Mouse (Mus musculus): Measurements from ENCODE around the gene Adam30.
"Not testable (repeated sequence)": the region's sequence is repeated elsewhere in the genome, so short reads cannot be mapped to it uniquely, and the experiment has no call there.

Gene Adam30

DNA sequence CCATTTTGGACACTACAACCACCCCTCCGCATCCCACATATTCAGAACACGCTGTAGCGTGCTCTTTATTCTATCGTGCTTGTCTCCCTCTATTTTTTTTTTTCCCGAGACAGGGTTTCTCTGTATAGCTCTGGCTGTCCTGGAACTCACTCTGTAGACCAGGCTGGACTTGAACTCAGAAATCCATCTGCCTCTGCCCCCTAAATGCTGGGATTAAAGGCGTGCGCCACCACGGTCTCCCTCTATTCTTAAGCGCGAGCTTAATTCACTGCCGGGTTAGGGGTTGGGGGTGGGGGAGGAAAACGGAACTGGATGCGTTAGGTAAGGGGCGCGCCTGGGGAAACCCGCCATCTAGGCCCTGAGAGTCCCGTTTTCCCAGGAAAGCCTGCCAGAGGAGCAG lies at the start of gene Adam30:
TSS of gene Adam30 (plus strand) at position 301 of the 400 bp plus-strand sequence.
- no peak for DNase-seq (ENCODE audit: low spot score in 2 of 2)

DNA sequence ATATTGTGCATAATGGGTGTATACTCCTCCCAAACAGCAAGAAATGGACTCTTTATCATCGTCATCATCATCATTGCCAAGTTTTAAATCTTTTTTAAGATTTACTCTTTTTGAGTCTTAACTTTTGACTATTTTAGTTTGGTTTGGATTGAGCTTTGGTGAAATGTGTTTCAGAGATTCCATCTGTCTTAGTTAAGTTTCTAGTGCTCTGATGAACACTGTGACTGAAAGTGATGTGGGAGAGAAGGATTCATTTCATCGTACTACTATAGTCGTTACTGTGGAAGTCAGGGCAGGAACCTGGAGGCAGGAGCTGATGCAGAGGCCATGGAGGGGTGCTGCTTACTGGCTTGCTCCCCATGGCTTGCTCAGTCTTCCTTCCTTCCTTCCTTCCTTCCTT lies 42.2 kb upstream of the Adam30 start:
- DNase-seq (ENCODE audit: low spot score in 2 of 2), result no peak

DNA sequence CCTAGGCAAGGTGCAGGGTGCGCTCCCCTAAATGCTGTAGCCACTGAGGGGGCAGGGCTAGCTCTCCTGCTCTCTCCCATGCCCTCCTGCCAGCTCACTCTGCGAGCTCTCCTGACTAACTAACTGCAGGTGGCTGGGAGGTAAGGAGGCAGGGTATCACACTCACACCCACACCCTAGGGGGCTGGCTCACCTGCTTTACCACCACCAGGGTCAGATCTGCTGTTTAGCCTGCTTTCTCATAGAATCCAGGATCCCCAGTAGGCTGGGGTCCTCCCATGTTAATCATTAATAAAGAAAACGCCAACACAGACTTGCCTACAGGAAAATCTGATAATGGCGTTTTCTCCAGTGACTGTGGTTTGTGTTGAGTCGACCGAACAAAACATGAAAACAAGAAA lies 41.1 kb upstream of the Adam30 start:
- no peak for DNase-seq (ENCODE audit: low spot score in 2 of 2)

DNA sequence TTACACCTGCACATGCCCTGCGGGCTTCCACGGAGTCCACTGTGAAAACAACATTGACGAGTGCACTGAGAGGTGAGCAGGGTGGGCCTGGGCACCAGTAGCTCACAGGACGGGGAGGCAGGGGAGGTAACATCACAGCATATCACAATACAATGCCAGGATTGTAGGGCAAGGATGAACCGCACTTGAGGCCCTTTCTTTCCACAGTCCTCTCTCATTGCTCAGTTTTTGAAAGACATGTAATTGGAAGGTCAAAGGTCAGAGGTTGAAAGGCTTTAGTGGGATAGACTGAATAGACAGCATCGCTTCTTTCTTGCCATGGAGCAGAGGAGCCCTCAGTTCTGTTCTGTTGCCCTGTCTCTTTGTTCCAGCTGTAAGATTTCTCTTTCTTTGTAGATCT lies 39.5 kb upstream of the Adam30 start:
- DNase-seq (ENCODE audit: low spot score in 2 of 2), result no peak

DNA sequence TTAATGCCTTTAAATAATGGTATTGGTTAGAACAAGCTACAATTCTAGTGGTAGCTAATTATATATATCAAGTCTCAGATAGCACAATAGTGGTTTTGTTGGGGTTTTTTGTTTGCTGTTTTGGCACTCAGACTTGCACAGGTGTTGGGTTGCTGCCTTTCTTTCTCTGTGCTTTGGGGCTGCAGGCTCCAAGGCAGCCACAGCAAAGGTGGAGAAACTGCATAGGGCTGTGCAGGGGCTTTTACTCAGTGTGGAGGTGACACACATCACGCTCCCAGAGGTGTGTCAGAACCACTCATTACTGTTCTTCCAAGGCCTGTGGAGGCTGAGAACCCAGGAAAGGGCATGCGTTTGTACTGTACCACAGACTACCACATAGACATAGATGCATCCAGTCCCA lies 32.7 kb upstream of the Adam30 start:
- DNase-seq (ENCODE audit: low spot score in 2 of 2), result no peak

DNA sequence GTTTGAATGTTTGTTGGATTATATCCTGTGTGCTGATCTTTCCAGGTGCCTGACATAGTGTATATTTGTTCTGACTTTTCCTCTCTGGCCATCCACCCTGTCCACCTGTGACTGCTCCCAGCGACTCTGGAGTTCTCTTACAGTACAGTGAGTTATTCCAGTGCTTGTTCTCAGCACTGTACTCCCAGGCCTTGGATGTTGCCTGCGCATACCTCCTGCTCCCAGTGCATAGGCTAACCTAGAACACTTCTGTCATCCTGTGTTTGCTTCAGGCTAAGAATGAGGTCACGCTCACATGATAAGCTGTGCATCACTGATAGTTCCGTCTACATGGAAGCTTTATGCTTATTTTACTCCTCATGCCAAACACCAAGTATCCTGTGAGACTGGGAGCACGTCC lies 31.7 kb upstream of the Adam30 start:
- no peak for DNase-seq (ENCODE audit: low spot score in 2 of 2)

DNA sequence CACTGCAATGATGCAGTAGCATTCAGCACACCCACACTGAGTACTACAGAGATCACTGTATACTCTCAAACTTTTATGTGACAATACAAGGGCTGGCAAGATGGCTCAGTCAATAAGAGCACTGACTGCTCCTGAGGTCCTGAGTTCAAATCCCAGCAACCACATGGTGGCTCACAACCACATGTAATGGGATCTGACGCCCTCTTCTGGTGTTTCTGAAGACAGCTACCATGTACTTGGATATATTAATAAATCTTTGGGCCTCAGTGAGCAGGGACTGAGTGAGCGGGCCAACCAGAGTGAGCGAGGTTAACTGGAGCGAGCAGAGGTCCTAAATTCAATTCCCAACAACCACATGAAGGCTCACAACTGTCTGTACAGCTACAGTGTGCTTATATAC lies 28.3 kb upstream of the Adam30 start:
- DNase-seq (ENCODE audit: low spot score in 2 of 2), result not testable (repeated sequence)

DNA sequence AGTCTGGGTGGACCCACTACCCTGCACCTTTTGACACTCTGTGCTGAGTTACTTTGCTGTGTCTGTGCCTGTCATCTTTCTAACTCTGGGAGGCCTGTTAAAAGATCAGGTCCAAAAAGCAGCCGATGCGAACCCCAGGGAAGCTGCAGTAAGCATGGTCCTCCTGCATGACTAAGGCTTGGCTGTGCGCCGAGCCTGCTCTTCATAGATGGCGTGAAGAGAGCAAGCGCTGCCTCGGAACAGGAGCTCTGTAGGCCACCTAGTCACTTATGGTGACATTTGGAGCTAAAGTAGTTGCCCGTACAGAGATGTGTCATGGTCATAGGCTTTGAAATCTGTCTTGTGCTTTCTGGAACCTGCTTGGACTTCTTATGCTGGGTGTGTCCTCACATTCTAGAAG lies 27.8 kb upstream of the Adam30 start:
- no peak for DNase-seq (ENCODE audit: low spot score in 2 of 2)

DNA sequence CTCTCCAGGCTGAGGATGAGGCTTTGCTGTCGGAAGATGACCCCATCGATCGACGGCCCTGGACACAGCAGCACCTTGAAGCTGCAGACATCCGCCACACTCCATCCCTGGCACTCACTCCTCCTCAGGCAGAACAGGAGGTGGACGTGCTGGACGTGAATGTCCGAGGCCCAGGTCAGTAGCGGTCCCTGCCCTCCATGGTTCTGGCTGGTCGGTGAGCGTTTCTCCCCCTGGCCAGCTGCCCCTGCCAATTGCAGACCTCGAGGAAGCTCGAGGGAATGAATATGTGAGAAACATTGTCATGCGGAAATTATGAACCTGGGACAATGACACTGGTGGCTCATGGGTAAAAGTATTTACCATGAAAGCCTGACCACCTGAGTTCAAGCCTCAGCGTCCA lies 19.0 kb upstream of the Adam30 start:
- no peak for DNase-seq (ENCODE audit: low spot score in 2 of 2)

DNA sequence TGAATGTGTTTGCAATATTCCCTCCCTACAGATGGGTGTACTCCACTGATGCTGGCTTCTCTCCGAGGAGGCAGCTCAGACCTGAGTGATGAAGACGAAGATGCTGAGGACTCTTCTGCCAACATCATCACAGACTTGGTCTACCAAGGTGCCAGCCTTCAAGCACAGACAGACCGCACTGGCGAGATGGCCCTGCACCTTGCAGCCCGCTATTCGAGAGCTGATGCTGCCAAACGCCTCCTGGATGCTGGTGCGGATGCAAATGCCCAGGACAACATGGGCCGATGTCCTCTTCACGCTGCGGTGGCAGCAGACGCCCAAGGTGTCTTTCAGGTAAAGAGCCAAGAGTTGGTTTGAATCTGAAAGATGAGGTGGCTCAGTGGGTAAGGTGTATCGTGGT lies 17.6 kb upstream of the Adam30 start:
- no peak for DNase-seq (ENCODE audit: low spot score in 2 of 2)

DNA sequence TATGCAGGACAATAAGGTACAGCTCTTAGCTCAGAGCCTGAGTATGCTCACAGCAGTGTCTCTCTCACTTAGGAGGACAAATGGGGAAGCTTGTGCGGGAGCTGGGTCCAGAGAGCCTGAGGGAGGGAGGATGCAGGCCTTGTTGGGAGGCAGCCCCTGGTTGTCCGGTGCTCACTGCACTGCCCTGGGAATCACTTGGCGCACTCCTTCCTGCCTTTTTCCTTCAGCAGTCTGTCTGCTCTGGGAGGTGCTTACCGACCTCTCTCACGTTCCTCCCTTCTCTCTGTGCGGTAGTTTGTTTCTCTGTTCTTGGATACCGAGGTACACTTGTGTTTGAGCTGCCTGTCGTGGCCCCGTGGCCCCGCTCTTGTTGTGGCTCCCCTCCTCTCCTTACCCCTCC lies 15.2 kb upstream of the Adam30 start:
- no peak for DNase-seq (ENCODE audit: low spot score in 2 of 2)

DNA sequence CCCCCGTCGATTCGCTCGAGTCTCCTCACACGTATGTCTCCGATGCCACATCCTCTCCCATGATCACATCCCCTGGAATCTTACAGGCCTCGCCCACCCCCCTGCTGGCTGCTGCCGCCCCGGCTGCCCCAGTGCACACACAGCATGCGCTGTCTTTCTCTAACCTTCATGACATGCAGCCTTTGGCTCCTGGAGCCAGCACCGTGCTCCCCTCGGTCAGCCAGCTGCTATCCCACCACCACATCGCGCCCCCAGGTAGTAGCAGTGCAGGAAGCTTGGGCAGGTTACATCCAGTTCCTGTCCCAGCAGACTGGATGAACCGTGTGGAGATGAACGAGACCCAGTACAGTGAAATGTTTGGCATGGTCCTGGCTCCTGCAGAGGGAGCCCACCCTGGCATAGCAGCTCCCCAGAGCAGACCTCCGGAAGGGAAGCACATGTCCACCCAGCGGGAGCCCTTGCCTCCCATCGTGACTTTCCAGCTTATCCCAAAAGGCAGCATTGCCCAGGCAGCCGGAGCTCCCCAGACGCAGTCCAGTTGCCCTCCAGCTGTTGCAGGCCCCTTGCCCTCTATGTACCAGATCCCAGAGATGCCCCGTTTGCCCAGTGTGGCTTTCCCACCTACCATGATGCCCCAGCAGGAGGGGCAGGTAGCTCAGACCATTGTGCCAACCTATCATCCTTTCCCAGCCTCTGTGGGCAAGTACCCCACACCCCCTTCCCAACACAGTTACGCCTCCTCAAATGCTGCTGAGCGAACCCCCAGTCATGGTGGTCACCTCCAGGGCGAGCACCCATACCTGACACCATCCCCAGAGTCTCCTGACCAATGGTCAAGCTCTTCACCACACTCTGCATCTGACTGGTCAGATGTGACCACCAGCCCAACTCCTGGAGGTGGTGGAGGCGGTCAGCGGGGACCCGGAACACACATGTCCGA lies 13.7 kb upstream of the Adam30 start:
- DNase-seq (ENCODE audit: low spot score in 2 of 2), result no peak

DNA sequence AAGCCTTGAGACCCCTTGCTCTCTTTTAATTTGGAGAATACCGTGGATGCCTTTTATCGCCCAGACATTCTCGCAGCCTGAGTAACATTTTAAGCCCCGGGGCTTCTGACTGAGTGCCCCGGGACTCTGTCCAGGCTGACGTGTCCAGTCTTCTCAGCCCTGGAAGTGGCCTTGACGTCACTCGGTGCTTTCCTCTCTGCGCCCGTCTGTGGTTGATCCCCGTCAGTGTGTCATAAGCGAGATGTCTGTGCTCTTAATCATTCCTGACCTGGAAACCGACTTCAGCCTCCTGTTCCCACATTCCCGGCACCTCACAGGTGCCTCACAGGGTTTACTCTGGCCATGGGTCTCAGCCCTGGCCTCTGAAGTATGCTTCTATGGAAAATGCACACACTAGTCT lies 12.7 kb upstream of the Adam30 start:
- DNase-seq (ENCODE audit: low spot score in 2 of 2), result no peak

DNA sequence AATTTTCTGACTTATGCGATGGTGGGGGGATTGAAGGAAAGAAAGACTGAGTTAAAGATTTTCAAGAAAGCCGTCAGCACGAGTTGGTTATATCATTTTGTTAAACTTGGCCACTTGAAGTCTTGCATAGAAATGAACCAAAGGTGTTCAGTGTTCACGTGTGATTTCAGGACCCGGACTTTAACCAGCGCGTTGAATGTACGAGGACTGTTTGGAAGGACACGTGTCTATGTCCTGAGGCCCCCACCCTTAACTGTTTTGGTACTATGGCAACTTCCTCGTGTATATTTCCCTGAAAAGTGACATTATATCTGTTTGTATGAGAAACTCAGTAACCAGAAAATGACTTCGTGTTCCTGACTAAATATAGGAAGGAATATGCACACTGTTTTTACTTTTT lies 10.5 kb upstream of the Adam30 start:
- DNase-seq (ENCODE audit: low spot score in 2 of 2), result no peak

DNA sequence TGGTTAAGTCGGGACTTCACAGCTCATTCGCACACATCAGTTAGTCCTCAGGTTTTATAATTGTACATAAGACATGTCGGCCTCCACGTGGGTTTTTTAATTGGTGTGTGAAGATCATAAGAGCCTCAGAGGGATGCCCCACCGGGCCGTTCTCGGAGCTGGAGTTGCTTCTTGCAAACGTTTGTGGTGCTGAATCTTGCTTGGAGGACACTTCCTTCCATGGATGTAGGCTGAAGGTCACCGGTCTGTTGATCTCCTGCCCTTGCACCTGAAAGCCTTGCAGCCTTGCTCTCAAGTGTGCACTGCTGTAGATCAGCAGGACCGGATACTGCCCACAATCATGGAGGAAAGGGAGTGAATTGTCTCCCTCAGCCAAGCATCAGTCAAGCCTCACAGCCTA lies 9.4 kb upstream of the Adam30 start:
- no peak for DNase-seq (ENCODE audit: low spot score in 2 of 2)

DNA sequence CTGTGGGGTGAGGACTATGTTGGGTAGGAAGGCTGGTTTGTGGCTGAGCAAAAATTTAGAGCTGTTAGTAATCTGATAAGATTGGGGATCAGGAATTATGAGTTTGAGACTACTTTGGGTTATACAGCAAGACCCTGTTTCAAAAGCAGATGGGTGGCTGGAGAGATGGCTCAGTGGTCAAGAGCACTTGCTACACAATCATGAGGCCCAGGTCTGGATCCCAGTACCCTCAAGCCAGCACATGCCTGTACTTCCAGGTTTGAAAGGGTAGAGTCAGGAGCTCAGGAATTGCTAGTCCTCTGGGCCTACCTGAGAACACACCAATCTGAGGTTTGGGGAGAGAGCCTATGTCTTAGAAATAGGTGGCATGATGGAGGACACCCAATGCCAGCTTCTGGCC lies 7.0 kb upstream of the Adam30 start:
- no peak for DNase-seq (ENCODE audit: low spot score in 2 of 2)

DNA sequence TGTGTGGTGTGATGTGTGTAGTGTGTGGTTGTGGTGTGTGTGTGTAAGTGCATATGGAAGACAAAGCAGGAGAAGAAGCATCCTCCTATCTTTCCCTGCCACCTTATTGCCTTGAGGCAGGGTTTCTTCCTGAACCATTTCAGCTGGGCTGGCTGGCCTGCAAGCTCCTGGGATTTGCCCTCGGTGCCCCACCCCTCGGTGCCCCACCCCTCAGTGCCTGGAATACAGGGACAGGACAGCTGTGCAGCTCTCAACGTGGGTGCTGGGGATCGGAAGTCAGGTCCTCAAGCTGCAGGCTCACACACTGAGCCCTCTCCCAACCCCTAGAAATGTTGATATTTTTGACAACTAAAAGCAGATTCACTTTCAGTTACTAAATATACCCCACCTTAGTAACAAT lies 4.3 kb upstream of the Adam30 start:
- no peak for DNase-seq (ENCODE audit: low spot score in 2 of 2)

DNA sequence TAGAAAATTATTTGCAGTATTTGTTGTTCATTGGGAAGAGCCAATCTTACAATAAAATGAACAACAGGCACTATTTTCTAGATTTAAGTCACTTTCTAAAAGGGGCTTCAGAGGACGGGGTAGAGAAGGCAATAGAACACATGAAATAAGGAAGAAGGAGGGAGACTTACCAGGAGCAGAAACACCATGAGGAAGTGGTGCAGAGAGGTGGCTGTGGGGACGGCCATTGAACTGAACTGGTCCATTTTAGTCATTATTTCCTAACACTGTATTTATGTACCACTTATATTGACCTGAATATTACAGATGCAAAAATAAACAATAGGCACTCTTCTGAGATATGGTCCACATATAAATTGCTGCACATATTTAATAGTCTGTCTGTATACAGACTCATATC lies 3.4 kb upstream of the Adam30 start:
- no peak for DNase-seq (ENCODE audit: low spot score in 2 of 2)

DNA sequence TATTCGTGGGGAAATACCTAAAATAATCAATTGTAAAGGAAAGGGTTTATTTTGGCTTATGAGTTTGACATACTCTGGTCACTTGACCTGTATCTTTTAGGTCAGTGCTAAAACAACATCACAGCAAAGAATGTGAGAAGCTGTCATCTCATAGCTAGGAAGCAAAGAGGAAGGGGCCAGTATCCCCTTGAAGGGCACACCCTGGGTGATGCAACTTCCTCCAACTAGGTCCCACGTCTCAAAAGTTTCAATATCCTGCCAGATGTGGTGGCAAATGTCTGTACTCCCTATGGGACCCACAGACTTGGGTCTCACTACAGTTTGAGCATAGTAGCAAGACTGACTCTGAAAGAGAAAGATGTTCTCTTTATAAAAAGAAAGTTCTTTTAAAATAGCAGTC lies 2.8 kb upstream of the Adam30 start:
- DNase-seq (ENCODE audit: low spot score in 2 of 2), result no peak

DNA sequence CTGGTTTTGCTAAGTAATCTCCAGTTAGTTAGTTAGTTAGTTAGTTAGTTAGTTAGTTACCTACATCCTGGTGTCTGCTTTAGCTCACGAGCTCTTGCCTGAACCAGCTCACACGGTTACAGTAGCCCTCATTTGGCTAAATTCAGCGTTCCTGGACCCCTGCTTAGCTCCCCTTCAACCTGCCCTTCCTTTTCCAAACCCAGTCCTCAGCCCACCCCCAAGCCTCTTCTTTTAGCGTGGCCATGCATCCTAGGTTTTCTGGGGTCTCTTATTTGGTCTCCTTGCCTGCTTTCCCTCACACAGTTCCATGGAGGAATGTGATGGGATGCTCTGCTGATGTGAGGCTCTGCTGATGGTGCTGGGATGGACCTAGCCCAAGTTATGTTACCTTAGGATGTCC lies 1.8 kb upstream of the Adam30 start:
- DNase-seq (ENCODE audit: low spot score in 2 of 2), result no peak

DNA sequence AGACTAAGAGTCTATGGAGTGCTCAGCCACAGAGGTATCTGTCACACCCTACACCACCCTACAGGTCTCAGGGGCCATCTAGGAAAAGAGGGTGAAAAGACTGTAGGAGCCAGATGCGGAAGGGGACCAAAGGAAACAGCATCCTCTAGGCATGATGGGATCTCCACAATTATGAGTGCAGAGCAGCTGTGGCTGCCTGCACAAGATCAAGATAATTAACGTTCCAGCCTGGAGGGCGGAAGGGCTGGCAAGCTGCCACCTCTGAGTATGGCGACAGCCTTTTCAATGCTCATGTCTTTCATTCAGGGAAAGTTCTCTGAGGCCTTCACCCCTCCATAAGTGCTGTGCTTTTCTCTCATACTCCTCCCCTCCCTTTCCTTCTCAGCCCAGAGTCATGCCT lies 1.1 kb upstream of the Adam30 start:
- DNase-seq (ENCODE audit: low spot score in 2 of 2), result no peak

DNA sequence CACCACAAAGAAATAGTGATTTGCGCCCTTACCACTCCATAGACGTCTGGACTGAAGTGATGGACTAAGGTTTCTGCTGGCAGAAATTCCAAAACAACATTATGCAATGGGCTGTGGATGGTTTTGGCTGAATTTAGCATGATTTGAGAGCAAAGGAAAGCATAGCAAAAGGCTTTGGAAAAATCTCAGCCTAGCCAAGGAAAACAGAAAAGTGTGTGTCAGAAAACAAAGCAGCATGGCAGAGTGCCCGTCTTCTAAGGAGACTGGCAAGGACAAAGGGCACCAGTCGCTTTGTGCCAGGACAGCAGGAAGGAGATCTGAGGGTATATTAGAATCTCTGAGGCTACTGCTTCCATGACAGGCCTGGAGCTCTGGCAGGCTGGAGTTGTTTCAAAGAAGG lies 17.9 kb downstream of the Adam30 start:
- DNase-seq (ENCODE audit: low spot score in 2 of 2), result no peak

DNA sequence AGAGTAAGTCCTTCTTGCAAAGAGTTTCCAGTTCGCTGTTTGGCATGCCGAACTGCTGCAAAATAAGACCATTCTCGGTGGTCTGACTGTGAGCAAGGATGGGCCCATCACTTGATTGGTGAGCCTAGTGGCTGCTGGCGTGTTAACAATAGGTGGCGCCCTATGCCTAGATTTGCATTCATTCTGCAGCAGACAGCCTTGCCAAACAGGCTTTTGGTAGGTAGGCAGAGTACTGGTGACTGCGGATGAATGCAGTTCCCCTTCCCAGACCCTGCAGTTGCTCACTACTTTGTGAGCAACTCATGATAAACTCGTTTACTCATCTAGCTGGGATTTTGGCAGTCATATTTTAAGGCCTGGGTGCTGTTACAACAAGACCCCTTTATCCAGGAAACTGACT lies 20.4 kb downstream of the Adam30 start:
- no peak for DNase-seq (ENCODE audit: low spot score in 2 of 2)

DNA sequence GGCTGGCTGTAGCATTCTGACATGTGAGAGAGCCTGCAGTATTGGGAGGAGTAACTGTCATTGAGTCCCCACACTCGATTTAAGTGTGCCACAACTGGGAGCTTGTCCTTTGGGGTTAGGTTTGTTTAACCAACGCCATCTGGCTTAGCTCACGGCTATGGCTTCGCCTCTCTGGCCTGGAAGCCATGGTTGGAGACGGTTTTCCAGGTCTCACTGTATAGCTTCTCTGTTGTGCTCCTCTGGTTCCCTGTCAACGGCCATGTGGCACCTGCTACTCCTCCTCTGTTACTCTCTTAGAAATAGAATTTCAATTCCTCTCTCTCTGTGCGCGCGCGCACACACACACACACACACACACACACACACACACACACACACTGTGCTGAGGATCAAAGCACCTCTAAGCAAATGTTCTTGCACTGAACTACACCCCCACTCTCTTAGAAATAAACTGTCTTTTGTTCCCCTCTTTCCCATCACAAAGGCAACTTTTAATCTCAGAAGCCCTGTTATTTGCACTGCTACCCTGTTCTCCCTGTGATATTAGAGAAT lies 24.8 kb downstream of the Adam30 start:
- no peak for DNase-seq (ENCODE audit: low spot score in 2 of 2)

Measured in natural killer cell, adult 2 months (primary cell).